Mouse (Mus musculus) mesoderm, embryonic 11.5 days (tissue): Measurements from ENCODE around the gene Trim2.

Experiments
- DNase-seq: peaks from one replicate; pipeline ENCODE4 v3.0.0-alpha.2; 2012; ENCODE audit warnings: low read depth, low spot score

The Trim2 gene

GRCm38 (mm10) chr3:84257989-84258517 is 48.6 kb downstream of the Trim2 start:
- no peak for DNase-seq

GRCm38 (mm10) chr3:84254520-84254878 is 52.2 kb downstream of the Trim2 start:
- DNase-seq: no peak

- DNase-seq: no peak
Observed at GRCm38 (mm10) chr3:84253655-84254519, 52.8 kb downstream of the Trim2 start.

- no peak for DNase-seq
Observed at GRCm38 (mm10) chr3:84252776-84253654, 53.7 kb downstream of the Trim2 start.

- DNase-seq: no peak
Observed at GRCm38 (mm10) chr3:84251721-84252120, 55.0 kb downstream of the Trim2 start.

GRCm38 (mm10) chr3:84250275-84250674 is 56.4 kb downstream of the Trim2 start:
- no peak for DNase-seq

GRCm38 (mm10) chr3:84247789-84248188 is 58.9 kb downstream of the Trim2 start:
- DNase-seq: no peak

GRCm38 (mm10) chr3:84246421-84246861 is 60.2 kb downstream of the Trim2 start:
- DNase-seq: no peak

GRCm38 (mm10) chr3:84243116-84243515 is 63.6 kb downstream of the Trim2 start:
- no peak for DNase-seq

- DNase-seq: no peak
Observed at GRCm38 (mm10) chr3:84242497-84242896, 64.2 kb downstream of the Trim2 start.

GRCm38 (mm10) chr3:84241098-84241497 is 65.6 kb downstream of the Trim2 start:
- DNase-seq: no peak

GRCm38 (mm10) chr3:84235420-84236304 is 71.0 kb downstream of the Trim2 start:
- DNase-seq: no peak

GRCm38 (mm10) chr3:84234562-84234961 is 72.1 kb downstream of the Trim2 start:
- no peak for DNase-seq

GRCm38 (mm10) chr3:84233663-84234415 is 72.8 kb downstream of the Trim2 start:
- DNase-seq: no peak

GRCm38 (mm10) chr3:84232312-84232711 is 74.4 kb downstream of the Trim2 start:
- no peak for DNase-seq

- no peak for DNase-seq
Observed at GRCm38 (mm10) chr3:84230988-84231387, 75.7 kb downstream of the Trim2 start.

GRCm38 (mm10) chr3:84228911-84229310 is 77.8 kb downstream of the Trim2 start:
- DNase-seq: peak; percentile 30

- peak; percentile 92 for DNase-seq
Observed at GRCm38 (mm10) chr3:84228203-84228870, 78.3 kb downstream of the Trim2 start.

GRCm38 (mm10) chr3:84227628-84228027 is 79.0 kb downstream of the Trim2 start:
- DNase-seq: no peak

- no peak for DNase-seq
Observed at GRCm38 (mm10) chr3:84224982-84225381, 81.7 kb downstream of the Trim2 start.
